Mouse (Mus musculus) forebrain, embryonic 16.5 days (tissue): Measurements from ENCODE around the gene Rpl5. TPM values are rescaled to one million over a fixed set of nuclear protein-coding genes. Genes with fewer than 3 reads are reported as not detected.
"Not testable (repeated sequence)": the region's sequence is repeated elsewhere in the genome, so short reads cannot be mapped to it uniquely, and the experiment has no call there.

Experiments used
- ATAC-seq: fragments of 200-750 bp; cut with Nextera tagmentation; 2 replicates; pipeline ENCODE4 v1.8.0; 2017; ENCODE audit warnings: mild to moderate bottlenecking, moderate library complexity
- H3K27ac ChIP-seq: fragments of 300-500 bp; sonication (generic); 2 replicates; pipeline ENCODE4 v1.5.1; 2014; ENCODE audit warnings: low read length, control low read depth
- H3K27me3 ChIP-seq: fragments of 300-500 bp; sonication (generic); replicated peaks from 2 replicates; pipeline ENCODE4 v1.6.1; 2014; ENCODE audit warnings: low read length; ENCODE audit not compliant: control insufficient read depth, insufficient read depth
- H3K36me3 ChIP-seq: fragments of 300-500 bp; sonication (generic); 2 replicates; pipeline ENCODE4 v1.6.1; 2014; ENCODE audit not compliant: control insufficient read depth, insufficient read depth
- H3K4me1 ChIP-seq: fragments of 300-500 bp; sonication (generic); replicated peaks from 2 replicates; pipeline ENCODE4 v1.6.1; 2014; ENCODE audit warnings: low read length; ENCODE audit not compliant: control insufficient read depth, insufficient read depth
- H3K4me2 ChIP-seq: fragments of 300-500 bp; sonication (generic); 2 replicates; pipeline ENCODE4 v1.6.1; 2014; ENCODE audit warnings: mild to moderate bottlenecking, low read length, control low read depth
- H3K4me3 ChIP-seq: fragments of 300-500 bp; sonication (generic); replicated peaks from 2 replicates; pipeline ENCODE4 v1.5.1; 2014; ENCODE audit warnings: mild to moderate bottlenecking, low read length, control low read depth
- H3K9ac ChIP-seq: fragments of 300-500 bp; sonication (generic); replicated peaks from 2 replicates; pipeline ENCODE4 v1.6.1; 2014; ENCODE audit warnings: low read depth, low read length, control low read depth
- H3K9me3 ChIP-seq: fragments of 300-500 bp; sonication (generic); 2 replicates; pipeline ENCODE4 v1.6.1; 2016; ENCODE audit warnings: low read length; ENCODE audit not compliant: control insufficient read depth
- WGBS: fragments of 180-500 bp; shearing (Covaris S2); extraction: QIAGEN DNeasy Blood & Tissue Kit; methylation state at CpG from one replicate; pipeline ENCODE4 v1.1.7; 2014; 5-methylcytosine and 5-hydroxymethylcytosine counted together
- polyA plus RNA-seq: library from polyadenylated mRNA; unstranded; fragments of >200 nt; fragmentation: Nextera tagmentation; extraction: Ambion mirVana; gene quantifications from 2 replicates; pipeline ENCODE4 v1.2.1, GENCODE M21; 2015

The Rpl5 gene
- polyA plus RNA-seq, 1 experiment from 2014 or later, result 75.2 TPM

DNA sequence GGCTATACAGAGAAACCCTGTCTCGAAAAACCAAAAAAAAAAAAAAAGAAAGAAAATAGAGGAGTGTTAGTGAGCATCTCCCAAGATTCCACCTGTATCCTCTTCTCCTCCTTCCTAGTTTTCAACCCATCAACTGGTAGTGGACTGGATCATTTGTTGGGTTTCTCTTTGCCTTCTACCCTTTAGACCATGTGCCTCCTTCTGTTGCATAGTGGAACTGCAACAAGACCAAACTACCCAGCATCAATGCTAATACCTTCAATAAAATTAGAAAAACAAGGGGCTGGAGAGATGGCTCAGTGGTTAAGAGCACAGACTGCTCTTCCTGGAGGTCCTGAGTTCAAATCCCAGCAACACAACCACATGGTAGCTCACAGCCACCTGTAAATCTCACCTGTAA lies 8.8 kb upstream of the Rpl5 start:
- not testable (repeated sequence) for H3K9me3 ChIP-seq, H3K4me1 ChIP-seq, H3K4me2 ChIP-seq, H3K27ac ChIP-seq, H3K4me3 ChIP-seq, H3K27me3 ChIP-seq, ATAC-seq, H3K9ac ChIP-seq, H3K36me3 ChIP-seq
- WGBS, result no CpG with 5 or more reads among the region's 1 CpGs

DNA sequence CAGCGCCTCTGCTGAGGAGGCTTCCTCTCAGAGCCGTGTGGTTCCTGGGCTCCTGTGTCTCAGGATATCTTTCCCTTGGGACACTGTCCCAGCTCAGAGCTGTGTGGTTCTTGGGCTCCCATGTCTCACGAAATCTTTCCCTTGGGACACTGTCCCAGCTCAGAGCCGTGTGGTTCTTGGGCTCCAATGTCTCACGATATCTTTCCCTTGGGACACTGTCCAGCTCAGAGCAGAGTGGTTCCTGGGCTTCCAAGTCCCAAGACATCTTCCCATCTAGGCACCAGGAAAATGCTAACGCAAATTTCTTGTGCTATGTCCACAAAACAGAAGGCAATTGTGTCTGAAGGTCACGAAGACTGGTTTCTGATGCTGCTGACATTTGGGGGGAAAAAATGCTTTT lies 5.6 kb upstream of the Rpl5 start:
- Histone ChIP-seq H3K4me2 (no peak overlapping the region), H3K9ac (no peak overlapping the region), H3K27ac (no peak overlapping the region), H3K9me3 (no peaks in the 10 kb centered on the region), H3K4me1 (0 out of 2 replicates have a peak, but pooled peaks cover 3% of the 10 kb centered on the region), H3K36me3 (no peaks in the 10 kb centered on the region), H3K27me3 (no peaks in the 10 kb centered on the region), H3K4me3 (no peak overlapping the region)
- ATAC-seq, result no peak
- WGBS, result 77% methylated on average over 7 of the region's 7 CpGs

DNA sequence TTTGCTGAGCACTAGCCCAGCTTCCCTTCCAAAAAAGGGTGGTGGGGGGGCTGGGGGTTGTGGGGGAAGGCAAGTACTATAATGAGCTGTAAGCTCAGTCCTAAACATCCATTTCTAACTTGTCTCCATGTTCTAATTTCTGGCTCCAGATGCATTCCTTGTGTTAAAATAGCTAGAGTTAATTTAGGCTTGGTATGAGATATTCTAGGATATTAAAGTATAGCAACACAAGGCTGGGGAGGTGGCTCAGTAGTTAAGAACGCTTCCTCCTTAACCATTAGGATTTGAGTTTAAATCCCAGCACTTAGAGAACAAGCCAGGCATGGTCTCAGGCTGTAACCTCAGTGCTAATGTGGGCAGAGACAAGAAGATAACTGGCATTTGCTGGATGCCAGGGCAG lies 4.0 kb upstream of the Rpl5 start:
- Histone ChIP-seq H3K4me2 (no peak overlapping the region), H3K27me3 (no peaks in the 10 kb centered on the region), H3K9ac (no peak overlapping the region), H3K27ac (no peak overlapping the region), H3K4me1 (peaks cover 1% of the 10 kb centered on the region; the same call in 1 of the 2 replicates), H3K9me3 (no peaks in the 10 kb centered on the region), H3K4me3 (no peak overlapping the region), H3K36me3 (no peaks in the 10 kb centered on the region)
- WGBS, result 87% methylated on average over 1 of the region's 1 CpGs
- ATAC-seq, result no peak

DNA sequence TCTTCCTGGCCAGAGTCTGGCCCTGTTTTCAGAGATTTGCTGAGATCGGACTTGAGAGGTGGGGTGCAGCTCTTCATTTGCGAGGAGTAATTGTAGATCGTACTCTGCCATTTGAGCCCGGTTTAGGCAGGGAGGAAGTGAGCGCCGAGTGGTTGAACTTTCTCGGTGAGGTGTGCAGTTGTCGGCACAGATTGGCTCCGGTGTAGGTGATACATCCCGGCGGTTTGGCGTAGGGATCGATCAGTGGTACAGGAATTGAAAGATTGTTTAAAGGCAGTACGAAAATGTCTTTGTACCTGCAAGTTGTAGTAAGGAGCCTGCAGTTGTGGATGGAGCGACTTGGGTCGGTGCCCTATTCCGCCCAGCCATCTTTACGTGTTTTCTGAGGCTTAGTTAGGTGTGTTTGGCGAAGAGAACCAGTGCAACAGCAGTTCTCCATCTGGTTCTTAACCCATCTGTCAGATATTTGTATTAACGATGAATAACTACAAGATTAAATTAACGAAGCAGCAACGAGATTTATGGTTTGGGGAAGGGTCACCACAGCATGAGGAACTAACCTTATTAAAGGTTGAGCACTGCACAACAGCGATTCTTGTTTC lies 813 bp downstream of the Rpl5 start:
- peak overlapping the region; percentile 78 for H3K4me2 ChIP-seq
- ATAC-seq, result no peak
- H3K9ac ChIP-seq, result peak overlapping the region; percentile 97
- peak overlapping the region; percentile 73 for H3K27ac ChIP-seq
- no peaks in the 10 kb centered on the region for H3K27me3 ChIP-seq
- H3K36me3 ChIP-seq, result peaks cover 22% of the 10 kb centered on the region
- WGBS, result under 1% methylated on average over 23 of the region's 23 CpGs
- peak overlapping the region; percentile 96 for H3K4me3 ChIP-seq
- H3K9me3 ChIP-seq, result no peaks in the 10 kb centered on the region
- H3K4me1 ChIP-seq, result peaks cover 16% of the 10 kb centered on the region

DNA sequence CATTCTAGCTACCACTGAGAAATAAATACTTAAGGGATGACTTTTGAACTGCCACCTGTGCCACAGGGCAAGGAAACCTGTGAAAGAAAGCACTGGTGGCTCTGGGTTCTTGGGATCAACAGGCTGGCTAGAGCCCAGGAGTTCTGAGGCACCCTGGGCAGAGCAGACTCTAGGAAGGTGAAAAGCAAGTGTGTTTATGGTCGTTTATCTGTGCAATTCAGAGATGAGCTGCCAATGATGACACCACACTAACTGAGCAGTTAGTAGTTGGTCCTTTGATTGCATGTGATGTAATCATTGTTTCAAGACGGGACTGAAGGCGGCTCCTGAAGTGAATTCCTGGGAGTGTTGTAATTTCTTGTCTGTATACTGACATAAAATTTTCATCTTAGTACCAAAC lies 4.0 kb downstream of the Rpl5 start:
- Histone ChIP-seq H3K4me1 (peaks cover 16% of the 10 kb centered on the region), H3K9me3 (no peaks in the 10 kb centered on the region), H3K27me3 (no peaks in the 10 kb centered on the region), H3K9ac (no peak overlapping the region), H3K36me3 (peaks cover 47% of the 10 kb centered on the region), H3K27ac (no peak overlapping the region), H3K4me3 (no peak overlapping the region), H3K4me2 (no peak overlapping the region)
- WGBS, result 83% methylated on average over 3 of the region's 3 CpGs
- ATAC-seq, result no peak

DNA sequence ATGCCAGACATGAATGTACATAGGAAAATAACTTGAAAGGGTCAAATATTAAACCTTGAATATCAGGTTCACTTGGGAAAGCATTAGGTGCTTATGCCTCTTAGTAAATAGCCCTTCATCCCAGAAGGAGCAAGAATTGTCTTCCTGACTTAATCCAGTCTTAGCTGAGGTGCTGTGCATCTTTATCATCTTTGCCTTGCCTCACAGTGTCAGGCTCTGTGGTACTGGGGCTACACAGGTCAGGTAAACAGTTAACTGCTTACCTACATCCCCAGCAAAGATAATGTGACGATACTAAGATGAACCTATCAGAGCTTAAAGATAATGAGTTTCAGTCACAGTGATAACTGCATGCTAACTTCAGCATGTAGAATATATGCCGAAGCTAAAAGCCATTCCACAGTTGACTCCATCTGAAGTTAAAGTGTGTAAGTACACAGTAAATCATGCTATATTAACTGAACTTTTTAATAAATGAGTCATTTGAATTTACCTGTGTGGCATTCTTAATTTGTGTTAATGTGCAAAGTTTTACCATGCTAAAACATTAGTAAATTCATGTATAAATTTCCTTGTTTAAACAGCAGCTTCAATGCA lies 8.3 kb downstream of the Rpl5 start:
- ATAC-seq, result no peak
- H3K4me3 ChIP-seq, result no peak overlapping the region
- peaks cover 49% of the 10 kb centered on the region for H3K36me3 ChIP-seq
- no peak overlapping the region for H3K9ac ChIP-seq
- 91% methylated on average over 2 of the region's 2 CpGs for WGBS
- H3K27me3 ChIP-seq, result no peaks in the 10 kb centered on the region
- no peaks in the 10 kb centered on the region for H3K9me3 ChIP-seq
- H3K4me1 ChIP-seq, result no peaks in the 10 kb centered on the region
- no peak overlapping the region for H3K4me2 ChIP-seq
- H3K27ac ChIP-seq, result no peak overlapping the region

DNA sequence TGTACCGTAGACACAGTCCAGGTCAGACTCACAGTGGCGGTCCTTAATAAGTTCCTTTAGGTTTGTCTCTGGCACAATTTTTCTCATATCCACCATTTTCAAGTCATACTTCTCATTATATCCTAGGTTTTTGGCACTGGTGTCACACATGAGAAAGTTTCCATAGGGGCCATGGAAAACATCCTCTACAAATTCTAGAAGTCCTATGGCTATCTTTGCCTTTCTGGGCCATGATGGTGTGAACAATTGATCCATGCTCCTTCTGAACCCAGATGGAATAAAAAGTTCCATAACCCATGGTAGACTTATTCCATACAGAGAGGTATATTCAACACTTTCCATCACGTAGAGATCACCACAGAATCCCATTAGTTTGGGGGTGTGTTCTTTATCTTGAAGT lies 9.4 kb downstream of the Rpl5 start:
- no peak for ATAC-seq
- H3K36me3 ChIP-seq, result peaks cover 46% of the 10 kb centered on the region
- no peak overlapping the region for H3K27ac ChIP-seq
- no peaks in the 10 kb centered on the region for H3K27me3 ChIP-seq
- H3K9ac ChIP-seq, result no peak overlapping the region
- no peak overlapping the region for H3K4me3 ChIP-seq
- no peaks in the 10 kb centered on the region for H3K9me3 ChIP-seq
- WGBS, result 88% methylated on average over 3 of the region's 3 CpGs
- H3K4me2 ChIP-seq, result no peak overlapping the region
- no peaks in the 10 kb centered on the region for H3K4me1 ChIP-seq

DNA sequence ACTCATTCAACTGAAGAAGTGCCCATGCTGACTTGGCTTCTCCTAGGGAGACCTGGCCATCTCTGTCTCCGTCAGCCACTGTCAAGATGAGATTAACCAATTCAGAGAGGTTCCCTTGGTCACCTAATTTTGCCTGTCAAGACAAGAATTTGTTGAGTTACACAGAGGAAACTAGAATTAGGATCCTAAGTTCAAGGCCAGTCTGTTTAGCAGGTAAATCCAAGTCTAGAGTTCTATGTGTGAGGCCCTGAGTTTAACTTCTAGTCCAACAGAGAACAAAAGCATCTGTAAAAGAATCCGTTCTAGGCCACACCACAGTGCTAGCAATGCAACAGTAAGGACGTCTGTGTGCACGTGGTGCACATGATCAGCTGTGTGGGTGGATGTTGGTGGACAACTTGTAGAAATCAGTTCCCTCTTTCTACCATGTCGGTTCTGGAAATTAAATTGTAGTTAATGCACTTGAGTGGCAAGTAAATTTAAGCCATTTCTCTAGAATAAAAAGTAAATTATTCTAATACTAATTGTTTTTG lies 9.8 kb downstream of the Rpl5 start:
- WGBS, result 75% methylated on average over 5 of the region's 5 CpGs
- H3K27me3 ChIP-seq, result no peaks in the 10 kb centered on the region
- peaks cover 41% of the 10 kb centered on the region for H3K36me3 ChIP-seq
- H3K9ac ChIP-seq, result no peak overlapping the region
- no peaks in the 10 kb centered on the region for H3K9me3 ChIP-seq
- no peak overlapping the region for H3K27ac ChIP-seq
- H3K4me2 ChIP-seq, result no peak overlapping the region
- H3K4me3 ChIP-seq, result no peak overlapping the region
- H3K4me1 ChIP-seq, result no peaks in the 10 kb centered on the region
- no peak for ATAC-seq

DNA sequence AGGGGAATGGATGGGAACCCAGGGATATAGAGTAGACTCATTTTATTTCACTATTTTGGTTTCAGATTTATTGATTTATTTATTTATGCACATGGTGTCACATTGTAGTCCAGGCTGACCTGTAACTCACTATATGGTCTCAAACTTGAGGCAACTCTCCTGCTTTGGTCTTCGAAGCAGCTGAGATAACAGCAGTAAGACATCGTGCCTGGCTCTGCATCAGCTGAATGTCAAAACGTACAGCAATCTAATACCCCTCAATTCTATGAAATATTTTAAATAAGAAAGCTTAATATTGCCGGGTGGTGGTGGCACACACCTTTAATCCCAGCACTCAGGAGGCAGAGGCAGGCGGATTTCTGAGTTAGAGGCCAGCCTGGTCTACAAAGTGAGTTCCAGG lies 10.7 kb downstream of the Rpl5 start:
- Histone ChIP-seq H3K27ac (no peak overlapping the region), H3K27me3 (no peaks in the 10 kb centered on the region), H3K4me3 (no peak overlapping the region), H3K4me2 (no peak overlapping the region), H3K9me3 (no peaks in the 10 kb centered on the region), H3K36me3 (peaks cover 35% of the 10 kb centered on the region), H3K4me1 (no peaks in the 10 kb centered on the region), H3K9ac (no peak overlapping the region)
- no peak for ATAC-seq
- WGBS, result 90% methylated on average over 5 of the region's 5 CpGs
